Mouse (Mus musculus) central nervous system, embryonic 11.5 days (tissue): Measurements from ENCODE around the gene Teddm1b. TPM values are rescaled to one million over a fixed set of nuclear protein-coding genes. Genes with fewer than 3 reads are reported as not detected.

Experiments used
- polyA plus RNA-seq: library from polyadenylated mRNA; depleted of rRNA; stranded (reverse); fragments of >200 nt; gene quantifications from 2 replicates; pipeline ENCODE4 v1.2.3, GENCODE M21; 2012; rRNA removed

The Teddm1b gene
- polyA plus RNA-seq, result not detected in 2 replicates

GRCm38 (mm10) chr1:153874045-153874444 is at the start of gene Teddm1b:
Gene Teddm1b, plus strand, starts transcription at chr1:153874345.

GRCm38 (mm10) chr1:153844042-153844441 is 30.1 kb upstream of the Teddm1b start, which contains the start of gene Rgsl1:
Gene Rgsl1, minus strand, starts transcription at chr1:153844142.

DNA sequence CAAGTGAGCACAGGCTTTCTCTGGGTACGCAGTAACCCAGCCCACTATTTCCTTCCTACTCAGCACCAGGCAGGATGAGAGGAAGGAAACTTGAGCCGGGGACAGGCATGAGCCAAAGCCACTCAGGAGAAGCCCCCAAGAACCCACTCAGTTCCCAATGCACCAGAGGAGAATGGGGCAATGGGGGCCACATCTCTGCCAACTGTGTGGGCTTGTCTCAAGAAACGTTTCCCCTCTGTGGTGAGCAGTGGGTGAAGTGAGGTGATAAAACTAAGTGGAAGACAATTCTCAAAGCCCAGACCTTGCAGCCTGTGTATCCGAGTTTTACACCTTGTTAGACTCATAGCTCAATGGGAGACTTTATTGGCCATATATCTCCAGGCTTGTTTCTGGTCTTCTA is 17.3 kb downstream of the Teddm1b start, which contains the start of gene Teddm1a:
TSS of gene Teddm1a (plus strand) at position 301 of the 400 bp plus-strand sequence.

GRCm38 (mm10) chr1:153899731-153900380 is 25.7 kb downstream of the Teddm1b start, which contains the start of the genes Glul and Teddm2:
Gene Glul, plus strand, starts transcription at chr1:153899944.
Gene Teddm2, minus strand, starts transcription at chr1:153900228.

Other genes with a start within 250 kb of the Teddm1b start
- gene Rgs8, start 221.3 kb upstream of the Teddm1b start, polyA plus RNA-seq, result 10.0 and 13.5 TPM in 2 replicates
- 23.9 and 33.2 TPM in 2 replicates for gene Rgs16, start 134.0 kb upstream of the Teddm1b start, polyA plus RNA-seq
- 49.2 and 68.0 TPM in 2 replicates for gene Rnasel, start 124.9 kb upstream of the Teddm1b start, polyA plus RNA-seq
- gene Rgsl1, start 30.2 kb upstream of the Teddm1b start, polyA plus RNA-seq, result 0.10 and 0.18 TPM in 2 replicates
- not detected in 2 replicates for gene Teddm1a, start 17.4 kb downstream of the Teddm1b start, polyA plus RNA-seq
- gene Glul, start 25.6 kb downstream of the Teddm1b start, polyA plus RNA-seq, result 129 and 310 TPM in 2 replicates
- 0.38 and 0.47 TPM in 2 replicates for gene Teddm2, start 25.9 kb downstream of the Teddm1b start, polyA plus RNA-seq